Mouse (Mus musculus): ENCODE data around the gene Nup35. TPM values are rescaled to one million over a fixed set of nuclear protein-coding genes. Genes with fewer than 3 reads are reported as not detected.

Nup35 gene
- total RNA-seq (2021): 10 to 100 TPM; 17.4 to 21.2 TPM

DNA sequence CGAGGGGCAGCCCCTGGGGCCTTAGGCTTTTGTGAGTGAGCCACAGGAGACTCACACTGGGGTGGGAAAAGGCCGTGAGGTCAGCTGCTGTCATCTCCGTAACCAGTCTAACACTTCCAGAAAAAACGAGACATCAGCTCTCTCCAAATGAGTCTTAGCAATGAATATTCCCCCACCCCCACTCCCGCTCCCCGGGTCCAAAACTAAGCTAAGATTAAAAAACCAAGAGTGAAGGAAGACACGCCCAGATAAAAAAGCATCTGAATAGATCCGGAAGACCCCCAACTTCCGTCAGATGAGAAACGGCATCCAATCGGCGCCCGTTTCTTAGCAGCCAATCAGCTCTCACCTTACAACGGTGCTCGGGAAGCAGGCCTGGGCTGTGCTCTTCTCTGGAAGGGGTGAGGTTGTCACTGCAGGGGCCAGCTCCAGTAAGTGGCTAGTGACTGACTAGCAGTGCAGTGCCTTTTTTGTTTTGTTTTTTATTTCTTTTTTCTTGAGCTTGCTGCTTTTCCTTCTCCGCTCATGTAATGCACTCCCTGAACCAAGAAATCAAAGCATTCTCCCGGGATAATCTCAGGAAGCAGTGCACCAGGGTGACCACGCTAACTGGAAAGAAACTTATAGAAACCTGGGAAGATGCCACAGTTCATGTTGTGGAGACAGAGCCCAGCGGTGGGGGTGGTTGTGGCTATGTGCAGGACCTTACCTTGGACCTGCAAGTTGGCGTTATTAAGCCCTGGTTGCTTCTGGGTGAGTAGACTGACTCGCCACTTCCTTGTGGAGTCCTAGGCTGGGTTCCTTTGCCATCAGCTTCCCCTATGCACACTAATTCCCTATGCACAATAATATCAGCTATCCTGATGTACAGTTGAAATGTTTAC is at the start of gene Nup35, which contains the start of gene Dusp19:
TSS of gene Nup35 (plus strand) at position 383 of the 884 bp plus-strand sequence.
TSS of gene Dusp19 (plus strand) at position 192 of the 884 bp plus-strand sequence.
- peak; percentile 94 to 96 for DNase-seq

GRCm38 (mm10) chr2:80567411-80567810 is 49.6 kb upstream of the Nup35 start:
- no peak for DNase-seq

DNA sequence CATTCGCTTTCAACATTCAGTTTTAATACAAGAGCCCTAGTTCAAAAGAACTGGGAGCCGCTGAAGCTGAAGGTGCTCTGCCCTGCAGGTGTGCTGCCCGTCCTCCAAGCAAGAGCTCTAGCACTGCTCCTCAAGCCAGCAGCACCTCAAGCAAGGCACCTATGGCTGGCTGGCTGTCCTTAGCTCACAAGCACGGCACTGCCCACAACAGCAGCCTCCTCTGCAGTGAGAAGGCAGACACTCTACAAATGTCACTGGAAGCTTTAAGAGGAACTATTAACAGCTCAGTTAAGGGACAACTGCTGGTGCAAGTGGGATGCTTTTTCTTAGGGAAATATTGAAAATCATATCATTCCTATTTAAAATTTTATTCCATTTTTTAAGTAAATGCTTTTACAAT is 46.4 kb upstream of the Nup35 start:
- no peak for DNase-seq

- no peak for DNase-seq
Measured at GRCm38 (mm10) chr2:80577286-80577685, 39.8 kb upstream of the Nup35 start.

- no peak for DNase-seq
Measured at GRCm38 (mm10) chr2:80579253-80579891, 37.7 kb upstream of the Nup35 start.

DNA sequence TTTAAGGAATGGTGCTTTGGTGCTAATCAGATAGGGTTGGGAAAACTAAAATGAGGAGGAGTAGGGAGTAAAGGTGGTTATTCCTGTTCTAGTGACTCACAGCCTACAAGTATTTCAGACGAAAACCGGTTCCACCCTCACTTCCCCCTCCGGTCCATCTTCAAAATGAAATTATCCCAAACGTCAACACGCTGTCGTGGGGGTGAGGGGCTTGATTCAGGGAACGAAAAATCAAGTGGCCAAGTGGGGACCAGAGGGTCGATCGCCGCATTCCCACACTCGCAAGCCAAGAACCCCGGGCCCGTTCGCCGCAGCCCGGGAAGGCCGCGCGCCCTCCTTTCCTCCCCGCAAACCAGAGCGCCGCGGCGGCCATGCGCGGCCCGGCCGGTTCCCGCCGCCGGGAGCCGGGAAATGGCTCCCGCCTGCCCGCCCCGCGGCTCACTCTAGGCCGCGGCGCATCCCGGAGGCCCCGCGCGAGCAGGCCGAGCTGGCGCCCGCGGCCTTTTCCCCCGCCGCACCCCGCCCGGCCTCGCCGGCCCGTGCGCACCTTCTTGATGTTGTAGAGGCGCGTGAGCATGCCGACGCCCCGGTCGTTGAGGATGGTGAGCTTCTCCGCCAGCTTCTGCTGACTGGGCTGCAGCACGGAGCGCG is 36.6 kb upstream of the Nup35 start:
- peak; percentile 43 for DNase-seq

DNA sequence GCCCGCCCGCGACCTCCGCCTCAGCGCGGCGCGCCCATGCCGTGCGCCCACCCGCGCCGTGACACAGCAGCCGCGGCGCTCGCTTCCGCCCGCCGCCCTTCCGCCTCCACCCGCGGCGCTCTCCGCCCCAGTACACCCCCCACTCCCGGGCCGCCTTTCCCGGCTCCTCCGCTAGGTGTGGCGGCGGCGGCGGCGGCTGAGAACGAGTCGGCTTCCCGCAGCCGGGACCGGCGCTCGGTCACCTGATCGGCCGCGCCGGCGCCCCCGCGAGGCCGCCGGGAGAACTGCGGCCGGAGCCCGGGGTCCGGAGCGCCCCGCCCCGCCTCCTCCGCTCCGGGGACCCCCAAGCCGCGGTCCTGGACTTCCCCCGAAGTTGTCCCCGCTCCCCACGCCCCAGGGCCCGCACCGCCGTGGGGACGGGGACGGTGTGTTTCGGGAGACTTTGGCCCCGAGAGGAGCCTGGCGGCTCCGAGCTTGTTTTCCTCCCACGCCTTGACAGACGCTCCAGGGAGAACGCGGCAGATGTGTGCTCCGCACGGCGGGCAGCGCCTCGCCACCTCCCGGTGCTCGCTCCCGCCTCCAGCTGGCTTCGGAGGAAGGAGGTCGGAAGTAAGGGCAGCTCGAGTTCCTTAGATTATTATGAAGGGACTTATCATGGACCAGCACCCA is 35.9 kb upstream of the Nup35 start, which contains the start of gene Nckap1:
TSS of gene Nckap1 (minus strand) at position 338 of the 669 bp plus-strand sequence.
- peak; percentile 87 to 88 for DNase-seq

DNA sequence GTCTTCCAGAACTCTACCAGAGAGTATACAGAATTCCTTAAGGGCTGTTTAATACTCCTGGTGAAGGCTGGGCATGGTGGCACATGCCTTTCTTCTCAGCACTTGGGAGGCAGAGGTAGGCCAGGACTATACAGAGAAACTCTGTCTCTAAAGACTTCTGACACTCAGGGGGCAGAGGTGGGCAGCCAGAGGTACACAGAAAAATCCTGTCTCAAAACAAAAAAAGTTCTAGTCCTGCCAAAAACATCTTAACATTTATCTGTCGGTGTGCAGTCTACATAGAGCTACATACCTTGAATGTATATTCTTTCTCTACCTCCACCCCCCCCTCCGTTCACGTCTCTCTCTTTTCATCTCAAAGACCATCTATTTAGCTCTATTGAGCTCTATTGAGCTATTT is 34.7 kb upstream of the Nup35 start:
- no peak for DNase-seq

GRCm38 (mm10) chr2:80594215-80594918 is 22.7 kb upstream of the Nup35 start:
- DNase-seq: peak; percentile 55 to 57

- DNase-seq: peak; percentile 35 to 40
Measured at GRCm38 (mm10) chr2:80596960-80597359, 20.1 kb upstream of the Nup35 start.

GRCm38 (mm10) chr2:80599850-80600249 is 17.2 kb upstream of the Nup35 start:
- no peak for DNase-seq

DNA sequence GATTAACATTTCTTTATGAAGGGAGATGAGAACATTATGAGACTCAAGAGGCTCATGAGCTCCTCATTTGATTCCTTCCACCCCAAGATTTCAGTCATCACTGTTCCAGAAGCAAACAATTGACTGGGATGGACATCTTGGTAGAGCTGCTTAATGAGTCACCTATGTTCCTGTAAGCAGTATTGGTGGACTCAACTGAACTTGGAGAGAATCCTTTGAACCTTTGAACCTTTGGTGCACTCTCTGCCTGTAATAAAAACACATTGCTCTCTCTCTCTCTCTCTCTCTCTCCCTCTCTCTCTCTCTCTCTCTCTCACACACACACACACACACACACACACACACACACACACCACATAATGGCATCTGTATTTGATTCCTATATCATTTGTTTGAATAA is 16.4 kb upstream of the Nup35 start:
- DNase-seq: no peak

- no peak for DNase-seq
Measured at GRCm38 (mm10) chr2:80602756-80603155, 14.3 kb upstream of the Nup35 start.

DNA sequence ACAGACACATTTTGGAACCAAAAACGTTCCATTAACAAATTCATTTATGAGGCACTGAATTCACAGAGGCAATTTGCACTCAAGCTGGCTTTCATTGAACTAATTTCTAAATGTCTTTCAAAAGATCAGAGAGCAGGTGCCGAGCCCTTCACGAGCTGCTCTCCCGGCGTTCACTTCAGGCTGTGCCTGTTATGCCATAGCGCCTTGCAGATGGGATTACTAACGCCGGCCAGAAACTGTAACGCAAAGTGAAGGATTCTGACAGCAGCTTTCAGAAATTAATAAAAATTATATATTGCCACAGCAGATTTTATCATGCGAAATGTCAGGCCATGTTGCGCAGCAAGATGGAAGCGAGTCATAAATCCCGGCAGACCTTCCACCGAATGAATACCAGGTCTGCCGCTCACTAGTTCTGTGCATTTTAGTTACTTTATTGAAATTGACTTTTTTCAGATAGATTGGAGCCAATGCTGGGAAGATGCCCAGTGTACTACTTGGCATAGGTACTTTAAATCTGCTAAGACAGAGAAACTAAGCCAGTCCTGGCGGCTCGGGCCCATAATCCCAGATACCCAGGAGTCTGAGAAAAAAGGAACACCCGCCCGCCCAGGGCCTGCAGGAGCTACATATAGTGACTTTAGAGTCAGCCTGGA is 13.1 kb upstream of the Nup35 start:
- DNase-seq: peak; percentile 37 to 41

DNA sequence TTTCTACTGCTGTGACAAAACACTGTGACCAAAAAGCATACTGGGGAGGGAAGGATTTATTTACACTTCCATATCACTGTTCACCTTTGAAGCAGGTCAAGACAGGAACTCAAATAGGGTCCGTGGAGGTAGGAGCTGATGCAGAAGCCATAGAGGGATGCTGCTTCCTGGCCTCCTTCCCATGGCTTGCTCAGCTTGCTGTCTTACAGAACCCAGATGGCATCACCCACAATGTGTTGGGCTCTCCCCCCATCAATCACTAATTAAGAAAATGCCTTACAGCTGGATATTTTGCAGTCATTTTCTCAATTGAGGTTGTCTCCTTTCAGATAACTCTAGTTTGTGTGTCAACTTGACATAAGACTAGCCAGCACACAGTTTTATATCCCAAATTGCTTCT is 4.8 kb upstream of the Nup35 start:
- DNase-seq: peak in 1 of 2 experiments; percentile 28

- DNase-seq: peak; percentile 47 to 57
Measured at GRCm38 (mm10) chr2:80612796-80613195, 4.2 kb upstream of the Nup35 start.

- DNase-seq: no peak
Measured at GRCm38 (mm10) chr2:80618991-80619390, 2.0 kb downstream of the Nup35 start.

GRCm38 (mm10) chr2:80621921-80622320 is 4.9 kb downstream of the Nup35 start:
- no peak for DNase-seq

DNA sequence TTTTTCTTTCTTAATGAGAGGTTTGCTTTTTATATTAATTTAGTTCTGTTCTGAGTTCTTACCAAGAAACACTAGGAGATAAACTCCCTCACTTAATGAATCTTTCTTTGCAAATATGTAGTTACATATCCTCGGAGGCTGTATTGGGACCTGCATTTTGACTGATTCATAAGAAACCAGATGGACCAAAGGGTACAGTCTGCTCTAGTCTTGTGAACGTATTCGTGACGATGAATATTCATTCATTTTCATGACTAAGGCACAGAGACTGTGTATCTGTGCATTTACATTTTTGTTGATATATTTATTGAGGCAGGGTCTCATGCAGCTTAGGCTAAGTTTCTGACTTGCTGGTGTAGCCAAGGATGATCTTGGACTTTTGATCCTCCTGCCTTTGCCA is 7.5 kb downstream of the Nup35 start:
- no peak for DNase-seq

- DNase-seq: no peak
Measured at GRCm38 (mm10) chr2:80632336-80633026, 15.4 kb downstream of the Nup35 start.

Data from layer of hippocampus, postnatal 36 days (tissue).